Mouse (Mus musculus): ENCODE results near the gene Clasp1. TPM values are rescaled to one million over a fixed set of nuclear protein-coding genes. Genes with fewer than 3 reads are reported as not detected.
A peak's percentile ranks its signal among the peaks of the same experiment; 100 is the strongest.

The Clasp1 gene
- polyA plus RNA-seq, 1 experiment from 2014 or later: 22.3 TPM

DNA sequence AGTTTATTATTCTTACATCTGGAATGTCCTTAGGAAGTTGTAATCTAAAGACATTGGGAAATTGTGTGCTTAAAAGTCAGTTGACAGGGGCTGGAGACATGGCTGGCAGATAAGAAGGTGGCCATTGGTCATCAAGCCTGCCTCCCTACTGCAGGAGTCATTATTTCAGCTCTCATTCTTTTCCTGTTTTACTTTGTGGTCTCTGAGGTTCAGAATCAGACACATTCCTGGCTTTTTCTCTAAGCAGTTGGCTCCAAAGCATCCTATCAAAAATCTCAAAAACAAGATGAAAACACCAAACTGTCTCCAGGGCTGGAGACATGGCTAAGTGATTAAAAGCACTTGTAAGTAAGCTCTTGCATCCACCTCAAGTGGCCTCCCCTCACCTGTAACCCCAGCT lies 49.5 kb downstream of the Clasp1 start:
- H3K4me3 ChIP-seq: no peak overlapping the region
- H3K36me3 ChIP-seq: peaks cover 14% of the 10 kb centered on the region
- no peak overlapping the region for H3K4me2 ChIP-seq
- no peaks in the 10 kb centered on the region for H3K9me3 ChIP-seq (replicated peaks)
- peaks cover 10% of the 10 kb centered on the region for H3K4me1 ChIP-seq
- no peak for ATAC-seq
- H3K9ac ChIP-seq: no peak overlapping the region
- no peaks in the 10 kb centered on the region for H3K27me3 ChIP-seq (replicated peaks)
- H3K27ac ChIP-seq: no peak overlapping the region

DNA sequence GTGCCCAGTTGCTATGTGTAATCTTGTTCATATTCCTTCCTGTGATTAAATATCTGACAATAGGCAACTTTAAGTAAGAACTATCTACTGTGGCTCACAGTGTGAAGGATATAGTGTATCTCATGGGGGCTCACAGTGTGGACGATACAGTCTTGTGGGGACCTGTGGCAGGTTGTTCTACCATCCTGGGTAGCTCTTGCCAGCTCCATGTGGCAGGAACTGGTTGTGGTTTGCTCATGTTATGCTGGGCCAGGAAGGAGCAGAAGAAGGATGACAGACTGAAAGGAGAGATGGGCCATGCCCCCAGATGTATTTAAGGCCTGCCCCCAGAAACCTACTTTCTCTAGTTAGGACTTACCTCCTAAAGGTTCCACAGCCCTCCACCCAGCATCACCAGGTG lies 51.7 kb downstream of the Clasp1 start:
- no peak overlapping the region for H3K4me2 ChIP-seq
- H3K9me3 ChIP-seq (replicated peaks): no peaks in the 10 kb centered on the region
- H3K27me3 ChIP-seq (replicated peaks): no peaks in the 10 kb centered on the region
- H3K4me3 ChIP-seq: no peak overlapping the region
- peaks cover 25% of the 10 kb centered on the region for H3K4me1 ChIP-seq
- H3K9ac ChIP-seq: no peak overlapping the region
- H3K27ac ChIP-seq: no peak overlapping the region
- ATAC-seq: no peak
- 64% methylated on average over 1 of the region's 1 CpGs for WGBS (ENCODE audit: insufficient replicate concordance)
- peaks cover 12% of the 10 kb centered on the region for H3K36me3 ChIP-seq

- no peaks in the 10 kb centered on the region for H3K27me3 ChIP-seq (replicated peaks)
- no peak overlapping the region for H3K4me2 ChIP-seq
- H3K27ac ChIP-seq: peak overlapping the region; percentile 10; the same call in 1 of the 2 replicates
- no peak overlapping the region for H3K9ac ChIP-seq
- no peak for ATAC-seq
- H3K9me3 ChIP-seq (replicated peaks): no peaks in the 10 kb centered on the region
- peaks cover 51% of the 10 kb centered on the region for H3K4me1 ChIP-seq
- H3K4me3 ChIP-seq: no peak overlapping the region
- H3K36me3 ChIP-seq: peaks cover 12% of the 10 kb centered on the region
- 63% methylated on average over 7 of the region's 7 CpGs for WGBS (ENCODE audit: insufficient replicate concordance)
Measured at GRCm38 (mm10) chr1:118444420-118444819, 55.6 kb downstream of the Clasp1 start.

GRCm38 (mm10) chr1:118444988-118445387 lies 56.1 kb downstream of the Clasp1 start:
- 67% methylated on average over 3 of the region's 3 CpGs for WGBS (ENCODE audit: insufficient replicate concordance)
- H3K4me3 ChIP-seq: no peak overlapping the region
- no peaks in the 10 kb centered on the region for H3K27me3 ChIP-seq (replicated peaks)
- no peak for ATAC-seq
- no peaks in the 10 kb centered on the region for H3K9me3 ChIP-seq (replicated peaks)
- peaks cover 51% of the 10 kb centered on the region for H3K4me1 ChIP-seq
- no peak overlapping the region for H3K4me2 ChIP-seq
- 0 out of 2 replicates have a peak overlapping the region, but pooled peaks have one; percentile 12 for H3K9ac ChIP-seq
- peaks cover 12% of the 10 kb centered on the region for H3K36me3 ChIP-seq
- no peak overlapping the region for H3K27ac ChIP-seq

- Histone ChIP-seq H3K27me3 (replicated peaks) (no peaks in the 10 kb centered on the region), H3K4me2 (no peak overlapping the region), H3K9me3 (replicated peaks) (no peaks in the 10 kb centered on the region), H3K4me1 (peaks cover 51% of the 10 kb centered on the region), H3K36me3 (peaks cover 12% of the 10 kb centered on the region), H3K4me3 (no peak overlapping the region), H3K9ac (no peak overlapping the region), H3K27ac (no peak overlapping the region)
- WGBS (ENCODE audit: insufficient replicate concordance): 74% methylated on average over 6 of the region's 6 CpGs
- ATAC-seq: no peak
Measured at GRCm38 (mm10) chr1:118445441-118445840, 56.6 kb downstream of the Clasp1 start.

- Histone ChIP-seq H3K36me3 (peaks cover 12% of the 10 kb centered on the region), H3K4me1 (peaks cover 48% of the 10 kb centered on the region), H3K27me3 (replicated peaks) (no peaks in the 10 kb centered on the region), H3K9ac (no peak overlapping the region), H3K27ac (no peak overlapping the region), H3K9me3 (replicated peaks) (no peaks in the 10 kb centered on the region), H3K4me3 (no peak overlapping the region), H3K4me2 (no peak overlapping the region)
- 80% methylated on average over 3 of the region's 3 CpGs for WGBS (ENCODE audit: insufficient replicate concordance)
- ATAC-seq: no peak
Measured at GRCm38 (mm10) chr1:118446006-118446405, 57.1 kb downstream of the Clasp1 start.

GRCm38 (mm10) chr1:118447131-118447530 lies 58.3 kb downstream of the Clasp1 start:
- Histone ChIP-seq H3K4me2 (no peak overlapping the region), H3K9me3 (replicated peaks) (no peaks in the 10 kb centered on the region), H3K27me3 (replicated peaks) (no peaks in the 10 kb centered on the region), H3K27ac (no peak overlapping the region), H3K9ac (no peak overlapping the region), H3K4me3 (no peak overlapping the region), H3K36me3 (peaks cover 9% of the 10 kb centered on the region), H3K4me1 (peaks cover 48% of the 10 kb centered on the region)
- WGBS (ENCODE audit: insufficient replicate concordance): 88% methylated on average over 2 of the region's 2 CpGs
- ATAC-seq: no peak

GRCm38 (mm10) chr1:118448214-118448613 lies 59.4 kb downstream of the Clasp1 start:
- no peak for ATAC-seq
- H3K9me3 ChIP-seq (replicated peaks): no peaks in the 10 kb centered on the region
- no peak overlapping the region for H3K27ac ChIP-seq
- H3K4me2 ChIP-seq: no peak overlapping the region
- H3K4me1 ChIP-seq: peaks cover 47% of the 10 kb centered on the region
- 76% methylated on average over 1 of the region's 1 CpGs for WGBS (ENCODE audit: insufficient replicate concordance)
- H3K4me3 ChIP-seq: no peak overlapping the region
- H3K36me3 ChIP-seq: peaks cover under 1% of the 10 kb centered on the region; the same call in 1 of the 2 replicates
- H3K9ac ChIP-seq: no peak overlapping the region
- no peaks in the 10 kb centered on the region for H3K27me3 ChIP-seq (replicated peaks)

DNA sequence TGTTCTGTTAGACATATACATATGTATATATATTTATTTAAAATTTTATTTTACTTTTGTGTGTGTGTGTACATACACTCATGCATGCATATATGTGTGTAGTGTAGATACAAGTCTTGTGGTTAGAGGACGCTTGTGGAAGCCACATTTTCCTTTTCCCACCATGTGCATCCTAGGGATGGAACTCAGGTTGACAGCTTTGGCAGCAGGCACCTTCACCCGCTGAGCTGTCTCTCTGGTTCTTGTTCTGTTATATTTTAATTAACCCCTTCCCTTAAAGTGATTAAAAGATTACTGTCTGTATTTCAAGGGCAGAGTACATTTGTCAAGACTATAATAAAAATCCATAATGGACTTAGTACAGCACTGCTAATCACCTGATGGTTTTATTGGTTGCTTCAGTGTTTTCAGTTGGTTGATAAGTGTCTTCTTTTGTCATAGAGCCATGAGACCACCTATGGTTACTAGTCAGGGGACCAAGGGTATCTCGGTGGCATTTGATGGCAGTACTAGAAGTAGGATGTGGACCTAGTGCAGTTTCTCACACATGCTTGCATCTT lies 62.1 kb downstream of the Clasp1 start:
- H3K27me3 ChIP-seq (replicated peaks): no peaks in the 10 kb centered on the region
- 69% methylated on average over 3 of the region's 3 CpGs for WGBS (ENCODE audit: insufficient replicate concordance)
- H3K36me3 ChIP-seq: no peaks in the 10 kb centered on the region
- no peaks in the 10 kb centered on the region for H3K9me3 ChIP-seq (replicated peaks)
- H3K27ac ChIP-seq: no peak overlapping the region
- ATAC-seq: no peak
- no peak overlapping the region for H3K4me3 ChIP-seq
- no peak overlapping the region for H3K9ac ChIP-seq
- H3K4me1 ChIP-seq: peaks cover 40% of the 10 kb centered on the region
- H3K4me2 ChIP-seq: no peak overlapping the region

GRCm38 (mm10) chr1:118453577-118453976 lies 64.7 kb downstream of the Clasp1 start:
- H3K4me3 ChIP-seq: no peak overlapping the region
- H3K27me3 ChIP-seq (replicated peaks): no peaks in the 10 kb centered on the region
- 77% methylated on average over 4 of the region's 4 CpGs for WGBS (ENCODE audit: insufficient replicate concordance)
- H3K36me3 ChIP-seq: no peaks in the 10 kb centered on the region
- peaks cover 45% of the 10 kb centered on the region for H3K4me1 ChIP-seq
- ATAC-seq: no peak
- H3K4me2 ChIP-seq: no peak overlapping the region
- H3K9ac ChIP-seq: no peak overlapping the region
- no peak overlapping the region for H3K27ac ChIP-seq
- H3K9me3 ChIP-seq (replicated peaks): no peaks in the 10 kb centered on the region

- H3K4me1 ChIP-seq: peaks cover 54% of the 10 kb centered on the region
- ATAC-seq: no peak
- H3K9me3 ChIP-seq (replicated peaks): no peaks in the 10 kb centered on the region
- 86% methylated on average over 4 of the region's 4 CpGs for WGBS (ENCODE audit: insufficient replicate concordance)
- no peaks in the 10 kb centered on the region for H3K27me3 ChIP-seq (replicated peaks)
- H3K27ac ChIP-seq: peak overlapping the region; percentile 40; the same call in 1 of the 2 replicates
- H3K4me2 ChIP-seq: no peak overlapping the region
- H3K4me3 ChIP-seq: no peak overlapping the region
- H3K9ac ChIP-seq: no peak overlapping the region
- no peaks in the 10 kb centered on the region for H3K36me3 ChIP-seq
Measured at GRCm38 (mm10) chr1:118454817-118455216, 66.0 kb downstream of the Clasp1 start.

GRCm38 (mm10) chr1:118457256-118457882 lies 68.5 kb downstream of the Clasp1 start:
- no peaks in the 10 kb centered on the region for H3K9me3 ChIP-seq (replicated peaks)
- peak overlapping the region; percentile 99 for H3K27ac ChIP-seq
- H3K4me3 ChIP-seq: peak overlapping the region; percentile 71
- 37% methylated on average over 11 of the region's 11 CpGs for WGBS (ENCODE audit: insufficient replicate concordance)
- H3K9ac ChIP-seq: peak overlapping the region; percentile 77
- peak overlapping the region; percentile 81 for H3K4me2 ChIP-seq
- H3K4me1 ChIP-seq: peaks cover 60% of the 10 kb centered on the region
- ATAC-seq: no peak
- H3K36me3 ChIP-seq: peaks cover 15% of the 10 kb centered on the region; the same call in 1 of the 2 replicates
- no peaks in the 10 kb centered on the region for H3K27me3 ChIP-seq (replicated peaks)
